Mouse (Mus musculus) kidney, postnatal 36 days (tissue): Measurements from ENCODE around the gene Trim14.
A peak's percentile ranks its signal among the peaks of the same experiment; 100 is the strongest.

Experiments used
- DNase-seq, 2 experiments: peaks; one replicate each; pipeline ENCODE4 v3.0.0; 2021 to 2022; ENCODE audit warnings: mixed read lengths in 2 of 2

Gene Trim14

DNA sequence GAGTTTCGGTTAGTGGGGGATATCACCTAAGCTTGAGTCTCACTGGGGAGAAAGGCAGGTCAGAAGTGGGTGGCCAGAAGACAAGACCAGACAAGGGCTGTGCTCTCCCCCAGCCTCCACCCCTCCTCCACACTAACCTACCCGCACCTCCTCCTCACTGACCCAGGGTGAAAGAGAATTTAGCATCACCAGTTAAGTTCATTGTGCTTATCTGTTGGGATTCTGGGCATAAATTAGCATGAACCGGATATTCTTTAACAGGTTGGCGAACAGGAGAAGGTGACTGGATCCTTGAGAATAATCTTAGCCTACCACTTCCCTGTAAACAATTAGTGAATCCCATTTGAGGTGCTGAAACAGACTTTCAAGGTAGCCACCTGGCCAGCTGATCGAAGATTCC lies 60.8 kb downstream of the Trim14 start:
- DNase-seq = no peak

DNA sequence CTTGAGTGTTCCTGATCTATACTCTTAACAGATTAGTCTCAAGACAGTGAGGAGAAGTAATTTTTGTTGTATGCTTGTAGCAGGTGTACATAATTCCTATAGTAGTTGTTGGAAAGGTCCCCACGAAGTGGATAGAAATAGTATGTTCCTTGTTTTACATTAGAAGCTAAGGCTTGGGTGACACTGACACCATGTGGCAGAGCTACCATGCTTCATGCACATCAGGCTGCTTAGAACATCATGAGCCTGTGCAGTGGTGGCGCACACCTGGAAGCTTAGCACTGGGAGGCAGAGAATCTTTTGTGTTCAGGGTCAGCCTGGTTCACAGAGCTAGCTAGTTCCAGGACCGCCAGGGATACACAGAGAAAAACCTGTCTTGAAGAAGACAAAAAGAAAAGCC lies 70.2 kb downstream of the Trim14 start:
- peak in 1 of 2 experiments; percentile 22 for DNase-seq

DNA sequence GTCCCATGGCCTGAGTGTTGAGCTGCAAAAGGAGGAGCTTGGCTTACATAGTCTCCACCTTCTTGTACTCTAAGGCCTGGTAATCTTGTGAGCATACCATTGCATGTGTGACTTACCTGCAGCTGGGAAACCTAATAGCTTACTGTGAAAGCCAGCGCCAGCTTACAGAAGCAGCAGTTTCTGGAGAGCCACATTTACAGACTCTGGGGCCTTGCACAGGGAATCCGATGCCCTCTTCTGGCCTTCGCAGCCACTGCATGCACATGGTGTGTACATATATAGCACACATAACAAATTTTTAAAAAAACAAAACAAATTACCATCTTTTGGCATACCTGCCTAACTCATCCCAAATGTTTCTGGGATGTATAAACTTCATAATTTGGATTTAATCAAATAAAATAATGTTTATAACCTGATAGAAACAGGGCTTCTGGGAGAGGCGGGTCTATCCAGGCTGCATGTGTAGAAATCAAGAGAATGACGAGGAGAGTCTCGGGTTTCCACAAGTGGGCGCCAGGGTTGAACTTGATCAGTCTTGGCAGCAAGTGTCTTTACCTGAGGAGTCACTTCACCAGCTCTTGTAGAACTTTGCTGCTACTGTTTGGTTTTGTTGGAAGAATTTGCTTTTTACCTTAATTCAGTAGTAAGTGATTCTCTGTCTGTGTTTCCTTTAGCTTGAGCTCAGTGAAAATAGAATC lies 72.7 kb downstream of the Trim14 start:
- peak; percentile 42 to 69 for DNase-seq

DNA sequence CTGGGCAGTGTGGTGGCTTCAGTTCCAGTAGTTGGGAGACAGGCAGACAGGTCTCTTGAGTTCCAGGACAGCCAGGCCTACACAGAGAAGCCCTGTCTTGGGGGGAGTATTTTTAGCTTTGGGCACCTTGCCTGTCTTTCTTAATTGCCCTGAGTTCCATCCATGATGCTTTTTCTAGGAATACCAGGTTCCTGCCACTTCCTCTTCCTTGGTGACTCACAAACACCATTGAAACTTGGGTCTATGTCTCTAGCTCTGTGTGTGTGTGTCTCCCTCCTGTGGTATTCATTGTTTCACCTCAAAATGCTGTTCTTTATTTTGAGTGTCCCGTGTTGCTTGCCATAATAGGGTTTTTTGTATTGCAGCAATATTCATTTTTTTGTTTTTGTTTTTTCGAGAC lies 77.5 kb downstream of the Trim14 start:
- no peak for DNase-seq

DNA sequence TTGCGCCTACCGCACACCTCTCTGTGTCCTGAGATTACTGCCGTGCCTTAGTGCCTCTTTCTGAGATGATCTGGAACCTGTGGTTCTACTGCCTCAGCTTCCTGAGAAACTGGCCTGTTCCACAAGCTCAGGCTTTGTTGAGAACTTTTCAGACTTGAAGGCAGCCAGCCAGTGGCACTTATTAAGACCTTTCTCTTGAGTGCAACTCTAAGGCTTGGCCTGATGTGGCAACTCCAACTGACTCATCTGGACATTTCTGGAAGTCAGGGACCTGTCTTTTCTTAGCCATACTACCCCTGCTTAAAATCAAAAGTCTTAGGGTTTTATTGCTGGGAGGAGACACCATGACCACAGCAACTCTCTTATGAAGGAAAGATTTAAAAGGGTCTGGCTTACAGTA lies 78.8 kb downstream of the Trim14 start:
- DNase-seq = no peak

DNA sequence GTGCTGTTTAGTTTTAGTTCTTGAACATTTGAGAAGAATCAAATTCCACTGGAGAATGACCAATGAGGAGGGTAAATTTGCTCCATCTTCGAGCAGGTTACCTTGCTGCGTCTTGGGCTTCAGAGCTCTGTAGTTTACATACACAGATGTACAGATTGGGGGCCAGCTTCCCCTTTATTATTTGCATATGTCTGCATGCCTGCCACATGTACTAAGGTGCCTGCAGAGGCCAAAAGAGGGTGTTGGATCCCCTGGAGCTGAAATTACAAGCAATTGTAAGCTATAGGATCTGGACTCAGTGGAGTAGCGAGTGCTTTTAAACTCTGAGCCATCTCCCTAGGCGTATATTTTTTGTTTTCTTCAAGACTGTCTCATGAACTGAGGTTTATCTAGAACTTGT lies 79.2 kb downstream of the Trim14 start:
- DNase-seq = no peak

DNA sequence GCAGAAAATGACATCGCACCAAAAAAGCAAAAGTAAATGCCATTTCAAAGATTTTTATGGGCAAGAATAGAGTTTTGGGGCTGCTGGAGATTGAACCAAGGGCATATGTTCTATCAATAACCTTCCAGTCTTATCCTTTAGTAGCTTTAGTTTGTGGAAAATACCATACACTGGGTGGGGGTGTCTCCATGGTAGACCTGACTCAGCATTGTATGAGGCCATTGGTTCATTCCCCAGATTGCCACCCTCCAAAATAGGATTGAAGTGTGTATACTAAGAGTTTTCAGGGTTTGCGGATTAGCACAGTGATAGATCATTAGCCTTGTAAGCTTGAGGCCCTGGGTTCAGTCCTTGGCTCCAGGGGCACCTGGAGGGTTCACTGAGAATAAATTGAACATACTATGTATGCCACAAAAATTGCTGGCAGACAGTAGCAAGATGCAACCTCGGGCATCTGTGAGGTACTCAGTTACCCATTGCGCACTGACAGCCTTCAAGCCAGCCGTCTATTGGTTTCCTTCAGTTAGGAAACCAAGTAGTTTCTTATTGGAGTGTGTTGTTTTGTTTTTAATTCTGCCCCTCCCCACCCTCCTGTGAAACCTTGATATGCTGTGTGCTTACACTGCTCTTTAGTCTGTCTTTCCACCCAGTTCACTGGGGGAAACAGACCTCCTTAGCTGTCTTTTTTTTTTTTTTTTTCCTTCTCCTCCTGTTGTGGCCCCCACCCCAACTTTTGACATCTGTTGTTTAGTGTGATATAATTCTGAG lies 81.7 kb downstream of the Trim14 start:
- no peak for DNase-seq

DNA sequence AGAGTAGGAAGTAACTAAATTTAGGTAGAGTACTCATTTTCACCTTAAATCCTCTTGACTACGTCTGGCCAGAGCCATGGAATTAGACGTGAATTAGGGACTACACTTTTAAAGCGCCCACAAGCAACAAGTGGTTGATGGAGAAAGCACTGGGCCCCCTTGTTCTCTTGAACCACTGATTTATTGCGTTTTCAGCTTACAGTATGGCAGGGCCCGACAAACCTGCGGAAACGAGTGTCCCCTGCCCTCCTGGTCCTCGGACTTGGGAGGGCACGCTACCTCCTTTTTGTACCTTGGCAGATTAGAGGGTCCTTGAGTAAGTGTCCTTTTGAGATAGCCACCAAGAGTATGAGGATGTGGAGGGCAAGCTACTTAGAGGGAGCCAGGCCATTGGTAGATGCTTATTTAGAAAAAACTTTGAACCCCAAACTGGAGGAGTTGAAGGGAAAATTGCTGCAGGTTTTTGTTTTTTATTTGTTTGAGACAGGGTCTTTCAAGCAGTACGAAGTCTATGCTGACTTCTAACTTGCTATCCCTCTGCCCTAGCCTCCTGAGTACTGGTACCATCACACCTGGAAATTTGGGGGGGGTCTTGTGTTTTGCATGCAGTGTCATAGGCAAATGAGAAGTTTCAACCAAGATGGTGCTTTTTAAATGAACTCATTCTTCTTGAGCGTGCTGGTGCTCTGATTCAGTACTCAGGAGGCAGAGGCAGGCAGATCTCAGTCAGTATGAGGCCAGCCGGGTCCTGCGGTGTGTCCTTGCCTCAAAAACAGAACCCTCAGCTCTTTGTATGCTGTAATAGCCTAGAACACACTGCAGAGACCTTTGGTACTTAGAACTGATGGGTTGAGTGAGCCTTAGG lies 82.9 kb downstream of the Trim14 start:
- DNase-seq = peak in 1 of 2 experiments; percentile 12

DNA sequence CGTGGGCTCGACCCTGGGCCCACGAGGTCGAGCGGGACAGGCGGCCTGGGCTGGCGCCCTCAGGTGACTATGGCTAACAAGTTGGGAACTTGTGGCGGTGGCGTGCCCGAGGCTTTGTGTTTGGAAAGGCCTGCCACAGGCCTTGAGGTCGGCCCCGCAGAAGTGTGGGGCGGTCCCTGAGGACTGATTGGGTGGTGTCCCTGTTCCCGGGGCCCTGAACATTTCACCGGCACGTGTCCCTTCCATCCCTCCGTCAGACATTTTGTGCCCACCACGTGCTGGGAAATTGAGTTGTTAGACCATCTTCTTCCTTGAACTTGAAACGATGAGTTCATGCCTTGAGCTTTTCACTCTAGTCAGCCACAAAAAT lies 83.5 kb downstream of the Trim14 start:
- peak; percentile 48 to 60 for DNase-seq

DNA sequence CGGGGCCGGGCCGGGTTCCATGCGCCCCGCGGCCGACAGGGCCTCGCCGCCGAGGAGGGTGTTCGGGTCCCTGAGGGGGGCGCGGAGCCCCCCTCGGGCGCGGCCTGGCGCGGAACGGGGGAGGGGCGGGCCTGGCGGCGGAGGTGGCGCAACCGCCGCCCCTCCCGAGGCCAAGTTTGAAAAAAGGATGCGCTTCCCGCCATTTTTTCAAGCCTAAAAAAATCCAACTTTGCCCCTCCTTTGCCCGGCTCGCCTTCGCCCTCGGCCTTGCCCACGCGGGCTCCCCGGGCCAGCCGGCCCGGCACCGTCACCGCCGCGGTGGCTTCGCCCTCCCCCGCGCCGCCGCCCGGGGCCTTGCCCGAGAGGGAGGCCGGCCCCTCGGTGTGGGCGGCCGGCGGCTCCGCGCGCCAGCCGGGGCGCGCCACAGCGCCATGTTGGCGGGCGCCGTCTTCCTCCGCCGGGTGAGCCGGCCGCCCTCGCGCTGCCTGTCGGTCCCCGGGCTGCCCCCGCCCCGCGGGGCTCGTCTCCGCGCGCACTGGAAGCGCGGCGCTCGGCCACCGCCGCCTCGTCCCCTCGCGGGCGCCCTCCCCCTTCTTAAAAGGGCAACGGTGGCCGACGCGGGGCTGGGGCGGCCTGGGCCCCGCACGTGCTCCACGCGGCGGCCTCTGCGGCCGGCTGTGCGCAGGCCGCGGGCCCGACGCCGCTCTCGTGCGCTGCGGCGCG lies 84.0 kb downstream of the Trim14 start:
- DNase-seq = peak; percentile 71 to 85

DNA sequence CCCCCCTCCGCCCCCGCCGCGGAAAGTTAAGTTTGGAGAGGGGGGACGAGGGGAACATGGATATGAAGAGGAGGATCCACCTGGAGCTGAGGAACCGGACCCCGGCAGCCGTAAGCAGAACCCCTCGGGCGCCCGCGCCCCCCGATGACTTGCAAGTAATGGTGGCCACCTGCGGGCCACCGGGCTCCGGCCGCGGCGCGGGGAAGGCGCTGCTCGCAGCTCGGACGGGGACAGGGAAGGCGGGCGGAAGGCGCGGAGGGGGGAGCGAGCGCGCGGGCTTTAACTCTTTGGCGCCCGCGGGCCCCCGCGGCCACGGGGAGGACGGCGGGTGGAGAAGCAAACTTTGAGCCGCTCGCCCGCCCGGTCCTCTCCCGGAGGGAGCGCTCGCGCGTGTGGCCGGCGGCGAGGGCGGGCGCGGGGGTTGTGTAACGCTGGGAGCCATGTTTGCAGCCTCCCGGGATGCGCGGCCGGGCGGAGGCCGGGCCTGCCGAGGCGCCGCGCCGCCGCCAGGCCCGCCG lies 84.6 kb downstream of the Trim14 start:
- DNase-seq = peak; percentile 62 to 83

DNA sequence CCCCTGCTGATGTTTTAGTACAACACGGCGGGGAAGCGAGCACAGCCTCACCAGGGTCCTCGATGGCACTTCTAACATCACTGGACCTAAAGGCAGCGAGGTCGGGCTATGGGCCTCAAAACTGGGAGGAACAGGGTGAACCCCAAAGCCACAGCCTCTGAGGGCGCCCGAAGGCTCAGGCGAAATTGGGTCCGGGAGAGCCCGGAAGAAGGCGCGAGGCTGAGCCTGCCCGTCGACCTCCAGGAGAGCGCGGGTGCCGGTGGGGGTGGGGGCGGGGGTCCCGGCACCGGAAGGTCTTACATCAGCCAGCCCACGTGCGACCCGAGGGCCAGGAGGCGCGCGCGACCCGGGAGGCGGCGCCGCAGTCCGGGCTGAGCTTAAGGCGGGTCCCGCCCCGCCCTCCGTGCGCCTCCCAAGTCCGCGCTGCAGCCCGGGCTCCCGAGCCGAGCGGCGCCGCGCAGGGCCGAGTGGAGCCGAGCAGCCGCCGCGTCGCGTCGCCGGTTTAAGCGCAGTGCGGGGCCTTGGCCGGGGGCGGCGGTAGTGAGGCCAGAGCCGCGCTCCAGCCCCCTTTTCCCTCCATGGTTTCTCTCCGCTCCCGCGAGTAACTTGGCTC lies 85.3 kb downstream of the Trim14 start, which contains the start of gene Anp32b:
TSS of gene Anp32b (plus strand) at position 384 of the 613 bp plus-strand sequence.
- DNase-seq = peak; percentile 91 to 96

DNA sequence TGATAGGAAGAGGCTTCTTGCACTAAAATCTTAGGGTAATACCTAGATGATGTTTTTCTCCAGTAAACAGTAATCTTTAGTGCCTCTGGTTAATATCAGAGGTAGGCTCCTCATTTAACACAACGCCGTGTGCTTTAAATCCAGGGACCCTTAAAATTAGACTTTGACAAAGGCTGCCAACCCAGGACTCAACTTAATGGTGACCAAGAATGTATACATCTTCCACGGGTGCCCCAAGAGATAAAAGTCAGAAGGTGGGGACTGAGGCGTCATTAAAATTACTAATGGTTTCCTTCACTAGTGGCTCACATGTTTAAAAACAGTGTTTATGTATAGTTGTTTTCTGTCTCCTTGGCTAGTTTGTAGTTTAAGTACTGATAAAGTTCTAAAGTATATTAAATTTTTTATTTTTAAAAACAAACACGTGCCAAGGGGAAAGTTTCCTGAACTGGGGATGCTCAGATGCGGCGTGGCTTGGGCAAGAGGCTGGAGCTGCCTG lies 85.9 kb downstream of the Trim14 start:
- no peak for DNase-seq

DNA sequence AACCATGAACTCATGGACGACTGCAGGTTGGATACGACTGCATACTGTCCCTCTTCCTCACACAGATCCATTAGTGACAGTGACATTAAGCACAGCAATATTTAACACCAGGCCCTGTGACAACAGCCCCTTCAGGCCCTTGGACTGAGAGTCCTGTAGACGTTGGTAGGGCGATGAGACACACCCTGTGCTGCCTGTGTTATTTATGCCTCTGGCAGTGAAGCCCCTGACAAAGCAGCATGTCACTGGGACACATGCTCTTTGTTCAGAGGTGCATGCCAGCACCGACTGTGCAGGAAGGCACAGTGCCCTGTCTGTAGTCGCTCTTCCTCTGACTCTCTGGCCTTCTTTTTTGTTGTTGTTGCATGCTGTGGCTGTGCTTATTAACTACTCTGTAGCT lies 87.1 kb downstream of the Trim14 start:
- DNase-seq = no peak

DNA sequence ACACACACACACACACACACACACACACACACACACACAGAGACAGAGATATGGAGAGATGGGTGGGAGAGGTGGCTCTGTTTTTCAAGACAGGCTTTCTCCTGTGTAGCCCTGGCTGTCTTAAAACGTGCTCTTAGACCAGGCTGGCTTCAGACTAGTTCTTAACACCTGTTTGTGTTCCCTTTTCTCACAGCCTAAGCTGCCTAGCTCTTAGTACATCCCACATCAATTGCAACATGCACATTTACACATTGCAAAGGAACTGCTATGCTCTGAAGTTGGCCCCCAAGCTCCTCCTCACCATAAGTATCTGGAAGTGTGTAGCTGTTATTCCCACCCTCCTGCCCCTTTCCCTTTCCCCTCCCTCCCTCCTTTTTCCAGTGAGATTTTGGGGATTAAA lies 88.5 kb downstream of the Trim14 start:
- DNase-seq = no peak

DNA sequence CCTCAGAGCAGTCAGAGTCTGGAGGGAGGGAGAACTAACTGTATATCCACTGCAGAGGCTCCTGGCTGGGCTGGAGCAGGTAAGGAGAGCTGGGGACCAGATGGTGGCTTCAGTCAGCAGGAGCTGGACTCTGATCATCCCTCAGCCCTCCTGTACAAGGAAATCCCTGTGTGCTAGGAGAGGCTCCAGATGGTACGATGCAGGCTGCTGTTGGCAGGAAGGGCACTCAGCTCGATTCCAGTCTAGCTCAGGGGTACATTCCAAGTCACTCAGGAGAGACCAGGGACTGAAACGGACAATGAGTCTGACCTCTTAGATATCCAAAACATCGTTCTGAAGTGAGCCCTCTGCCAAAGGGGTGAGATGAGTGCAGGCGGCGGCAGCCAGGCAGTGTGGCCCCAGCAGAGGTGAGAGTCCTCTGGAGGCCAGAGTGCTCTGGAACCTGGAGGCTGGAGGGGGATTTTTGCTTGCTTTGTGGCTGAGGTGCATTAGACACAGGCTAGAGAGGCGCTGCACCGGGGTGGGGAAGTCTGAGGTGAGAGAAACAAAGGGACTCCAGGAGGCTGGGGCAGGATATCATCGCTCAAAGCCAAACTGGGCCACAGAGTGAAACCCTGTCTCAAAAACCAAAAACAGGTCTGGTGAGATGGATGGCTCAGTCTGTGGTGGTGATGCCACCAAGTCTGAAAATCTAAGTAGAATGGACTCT lies 90.5 kb downstream of the Trim14 start:
- no peak for DNase-seq
